Mouse (Mus musculus): Measurements from ENCODE around the gene Drg1. TPM values are rescaled to one million over a fixed set of nuclear protein-coding genes. Genes with fewer than 3 reads are reported as not detected.
A peak's percentile ranks its signal among the peaks of the same experiment; 100 is the strongest.

Drg1 gene
- polyA plus RNA-seq, 2 experiments from 2014 or later = 175 to 190 TPM

DNA sequence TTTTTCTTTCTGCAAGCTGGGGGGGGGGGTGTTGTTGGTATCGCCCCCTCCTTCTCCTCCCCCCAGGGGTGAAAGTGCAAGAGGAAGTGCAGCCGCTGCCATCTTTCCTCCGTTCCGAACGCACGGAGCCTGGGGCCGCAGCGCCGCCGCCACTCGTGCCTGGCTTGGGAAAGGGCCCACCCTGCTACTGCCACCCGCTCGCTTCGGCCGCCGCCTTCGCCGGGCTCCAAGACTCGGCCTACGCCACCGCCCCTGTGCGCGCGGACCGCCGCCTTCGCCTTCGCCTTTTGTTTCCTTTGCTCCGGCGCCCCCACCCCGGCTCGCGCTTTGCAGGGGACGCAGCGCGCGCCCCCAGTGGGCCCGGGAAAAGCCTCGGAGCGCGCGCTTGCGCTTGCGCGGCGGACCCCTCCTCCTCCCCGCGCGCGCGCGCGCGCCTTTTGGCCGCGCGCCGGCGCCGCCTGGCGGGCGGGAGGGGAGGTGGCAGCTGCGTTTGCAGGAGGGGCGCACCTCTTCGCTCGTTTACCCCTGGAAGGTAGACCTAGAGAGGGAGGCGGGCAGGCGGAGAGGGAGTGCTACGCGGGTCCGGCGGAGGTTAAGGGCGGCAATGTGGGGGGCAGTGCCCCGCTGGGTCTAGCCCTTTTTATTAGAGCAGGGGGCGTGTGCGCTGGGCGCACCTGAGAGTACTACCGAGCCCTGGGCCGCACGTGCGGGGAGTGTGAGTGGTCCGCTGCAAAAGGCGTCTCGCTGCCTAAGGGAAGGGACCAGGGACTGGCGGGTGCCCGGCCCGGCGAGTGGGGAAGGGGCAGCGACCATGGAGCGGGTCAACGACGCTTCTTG is 23.8 kb upstream of the Drg1 start:
- ATAC-seq = peak; percentile 58

DNA sequence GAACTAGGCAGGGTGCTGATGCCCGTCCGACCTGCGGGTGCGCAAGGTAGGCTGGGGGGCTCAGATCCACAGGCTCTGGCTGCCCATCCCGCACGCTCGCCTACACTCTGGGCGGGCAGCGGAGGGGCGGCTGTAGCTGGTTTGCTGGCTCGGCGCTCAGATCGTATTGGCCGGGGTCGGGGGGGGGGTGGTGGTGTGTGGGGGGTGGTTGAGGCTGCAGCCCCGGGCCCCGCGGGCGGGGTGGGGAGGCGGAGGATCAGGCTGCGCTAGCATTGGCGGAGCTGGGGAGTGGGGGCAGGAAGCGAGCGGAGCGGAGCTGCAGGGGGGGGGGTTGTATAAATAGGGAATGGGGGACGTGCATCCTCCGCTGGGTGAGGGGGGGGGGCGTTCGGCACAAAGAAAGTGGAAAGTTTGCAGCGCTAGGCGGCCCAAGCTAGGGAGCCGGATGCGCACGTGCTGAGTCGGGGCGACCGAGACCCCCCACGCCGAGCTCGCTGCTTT is 23.1 kb upstream of the Drg1 start:
- ATAC-seq = peak; percentile 50

DNA sequence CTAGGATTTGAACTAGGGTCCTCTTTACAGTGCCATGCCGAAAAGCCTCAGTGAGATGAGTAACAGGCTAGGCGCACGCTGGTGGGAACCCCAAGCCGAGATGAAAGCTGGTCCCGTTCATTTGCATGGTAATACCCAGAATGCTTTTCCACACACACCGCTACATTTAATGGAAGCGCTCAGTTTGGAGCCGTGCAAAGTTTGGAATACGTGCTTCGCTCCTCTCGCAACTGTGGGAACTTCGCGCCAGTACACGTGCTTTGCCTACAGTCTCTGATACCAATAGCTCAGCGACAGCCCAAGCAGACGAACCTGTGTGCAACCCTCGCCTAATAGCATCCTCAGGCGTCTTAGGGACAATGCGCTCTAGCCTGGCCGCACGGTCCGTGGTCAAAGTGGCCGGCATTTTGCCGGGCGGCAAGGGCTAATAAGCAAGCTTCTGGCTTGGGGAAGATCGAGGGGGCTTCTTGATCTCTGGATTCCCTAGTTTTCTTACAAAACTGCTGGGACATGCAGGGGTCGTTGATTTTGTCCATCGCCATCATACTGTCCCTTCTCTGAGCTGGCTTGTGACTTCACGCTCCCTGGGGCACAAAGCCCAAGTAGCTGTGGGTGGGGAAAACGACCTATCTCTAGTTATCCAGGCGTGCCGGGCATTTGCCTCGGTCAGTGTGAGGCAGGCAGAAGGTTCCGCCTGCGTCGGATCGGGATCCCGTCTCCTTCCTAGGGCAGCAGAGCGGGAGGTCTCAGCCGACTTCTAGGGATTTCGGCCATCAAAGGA is 22.5 kb upstream of the Drg1 start, which contains the start of gene Patz1:
Patz1 (plus strand) TSS at position 354 of the 781 bp plus-strand sequence.
- peak; percentile 1 for ATAC-seq

DNA sequence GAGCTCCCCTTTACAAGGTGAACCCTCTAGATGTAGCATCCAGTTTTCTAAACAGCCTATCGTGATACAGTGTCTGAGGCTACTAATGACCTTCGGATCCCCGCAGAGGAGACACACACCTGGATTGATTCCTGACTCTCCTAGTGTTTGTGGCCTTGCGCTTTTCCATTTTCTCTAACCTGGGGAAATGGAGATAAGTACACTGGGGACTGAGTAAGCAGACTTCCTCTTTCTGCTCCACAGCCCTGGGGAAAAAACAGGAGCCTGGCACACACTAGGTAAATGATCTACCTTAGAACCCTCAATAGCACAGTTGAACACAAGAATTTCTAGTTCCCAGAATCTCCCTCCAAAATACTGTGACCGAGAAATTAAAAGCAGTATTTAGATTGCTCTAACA is 21.7 kb upstream of the Drg1 start:
- no peak for ATAC-seq

DNA sequence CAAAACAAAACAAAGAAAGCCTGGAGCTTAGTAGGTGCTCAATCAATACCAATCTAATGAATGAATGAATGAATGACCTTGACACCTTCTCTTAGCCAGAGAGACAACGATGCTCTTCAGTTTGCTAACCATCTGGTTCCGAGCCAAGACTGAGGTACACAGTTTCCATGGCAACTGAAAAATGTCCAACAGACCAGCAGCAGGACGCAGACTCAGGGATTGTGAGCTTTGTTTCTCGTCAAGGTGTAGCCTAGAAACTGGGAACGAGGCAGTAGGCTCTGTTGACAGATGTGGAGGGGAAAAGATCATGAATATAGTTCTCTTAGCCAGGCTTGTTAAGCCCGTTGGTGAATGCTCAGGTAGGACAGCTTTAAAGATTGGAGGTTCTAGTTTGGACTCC is 20.9 kb upstream of the Drg1 start:
- ATAC-seq = no peak

- ATAC-seq = no peak
Measured at GRCm38 (mm10) chr11:3285940-3286339, 19.7 kb upstream of the Drg1 start.

DNA sequence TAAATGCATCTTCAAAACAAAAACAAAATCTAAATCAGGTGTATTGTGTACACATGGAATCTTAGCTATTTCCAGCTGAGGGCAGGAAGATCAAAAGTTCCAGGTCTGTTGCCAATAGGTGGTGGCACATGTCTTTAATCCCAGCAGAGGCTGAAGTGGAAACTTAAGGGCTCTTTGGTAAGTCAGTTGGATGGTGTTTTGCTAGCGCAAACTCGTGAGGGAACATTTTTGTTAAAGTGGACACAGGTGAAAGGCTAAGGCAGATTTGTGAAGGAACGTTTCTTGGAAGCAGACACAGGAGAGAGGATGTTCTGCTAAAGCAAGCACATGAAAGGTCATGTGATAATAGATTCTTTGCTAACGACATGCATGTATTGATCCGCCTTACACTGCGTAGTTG is 17.4 kb upstream of the Drg1 start:
- ATAC-seq = no peak

DNA sequence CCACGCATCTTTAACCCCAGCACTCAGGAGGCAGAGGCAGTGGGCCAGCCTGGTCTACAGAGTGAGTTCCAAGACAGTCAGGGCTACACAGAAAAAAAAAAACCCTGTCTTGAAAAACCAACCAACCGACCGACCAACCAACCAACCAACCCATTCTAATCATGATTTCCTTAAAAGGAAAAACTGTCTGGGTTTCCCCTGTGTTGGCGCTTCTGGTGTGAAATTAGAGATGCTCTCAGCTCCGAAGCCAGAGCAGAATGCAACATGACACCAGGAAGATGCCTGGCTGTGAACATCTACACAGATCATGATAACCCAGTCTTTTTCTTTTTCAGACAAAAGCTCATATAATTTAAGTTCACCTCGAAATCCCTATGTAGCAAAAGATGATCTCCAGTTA is 16.7 kb upstream of the Drg1 start:
- ATAC-seq = no peak

- ATAC-seq = no peak
Measured at GRCm38 (mm10) chr11:3279729-3280128, 13.5 kb upstream of the Drg1 start.

- no peak for ATAC-seq
Measured at GRCm38 (mm10) chr11:3278351-3278750, 12.1 kb upstream of the Drg1 start.

- no peak for ATAC-seq
Measured at GRCm38 (mm10) chr11:3269241-3269640, 3.0 kb upstream of the Drg1 start.

- ATAC-seq = no peak
Measured at GRCm38 (mm10) chr11:3267133-3267532, 918 bp upstream of the Drg1 start.

GRCm38 (mm10) chr11:3265291-3266078 is 730 bp downstream of the Drg1 start:
- ATAC-seq = no peak

GRCm38 (mm10) chr11:3259537-3259936 is 6.7 kb downstream of the Drg1 start:
- no peak for ATAC-seq

GRCm38 (mm10) chr11:3247387-3247786 is 18.8 kb downstream of the Drg1 start:
- no peak for ATAC-seq

DNA sequence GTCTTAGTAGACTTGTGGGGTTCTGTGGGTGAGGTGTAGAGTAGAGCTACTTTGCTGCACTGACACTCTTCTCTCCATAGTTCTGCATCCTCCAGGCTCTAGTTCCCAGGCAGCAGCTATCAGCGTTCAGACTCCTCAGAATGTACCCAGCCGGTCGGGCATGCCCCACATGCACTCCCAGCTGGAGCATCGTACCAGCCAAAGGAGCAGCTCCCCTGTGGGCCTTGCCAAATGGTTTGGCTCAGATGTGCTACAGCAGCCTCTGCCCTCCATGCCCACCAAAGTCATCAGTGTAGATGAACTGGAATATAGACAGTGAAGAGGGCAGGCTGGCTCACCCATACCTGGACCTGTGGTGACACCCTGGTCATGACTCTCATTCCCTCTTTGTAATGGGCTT is 22.4 kb downstream of the Drg1 start:
- ATAC-seq = no peak

DNA sequence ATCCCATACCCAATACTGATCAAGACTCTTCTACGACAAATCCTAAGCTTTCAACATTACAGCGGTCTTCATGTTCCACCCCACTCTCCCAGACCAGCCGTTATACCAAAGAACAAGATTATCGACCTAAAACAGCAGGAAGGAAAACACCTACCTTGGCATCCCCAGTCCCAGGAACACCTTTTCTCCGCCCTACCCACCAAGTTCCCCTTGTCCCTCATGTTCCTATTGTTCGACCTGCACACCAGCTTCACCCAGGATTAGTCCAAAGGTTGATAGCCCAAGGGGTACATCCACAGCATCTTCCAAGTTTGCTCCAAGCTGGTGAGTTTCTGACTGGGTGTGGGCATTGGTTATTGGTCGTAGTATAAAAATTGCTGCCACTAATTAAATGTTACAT is 23.8 kb downstream of the Drg1 start:
- no peak for ATAC-seq

DNA sequence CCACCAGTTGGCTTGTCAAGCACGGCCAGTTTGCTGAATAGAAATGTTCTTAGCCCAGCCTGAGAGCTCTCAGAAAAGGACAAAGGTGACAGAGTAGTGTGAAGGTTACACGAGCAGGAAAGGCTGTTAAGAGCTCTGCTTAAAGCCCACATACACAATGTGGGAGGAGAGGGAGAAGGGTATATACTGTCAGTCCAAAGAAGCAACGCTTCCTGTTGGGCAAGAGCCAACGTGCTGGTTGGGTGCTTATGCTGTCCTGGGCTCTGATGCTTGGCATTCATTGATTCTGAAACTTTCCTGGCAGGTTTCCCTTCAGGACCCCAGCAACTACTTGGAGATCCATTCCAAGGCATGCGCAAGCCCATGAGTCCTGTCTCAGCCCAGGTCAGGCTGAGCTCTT is 30.9 kb downstream of the Drg1 start:
- ATAC-seq = no peak

- ATAC-seq = no peak
Measured at GRCm38 (mm10) chr11:3233704-3234103, 32.5 kb downstream of the Drg1 start.

- ATAC-seq = no peak
Measured at GRCm38 (mm10) chr11:3232248-3232647, 34.0 kb downstream of the Drg1 start.

DNA sequence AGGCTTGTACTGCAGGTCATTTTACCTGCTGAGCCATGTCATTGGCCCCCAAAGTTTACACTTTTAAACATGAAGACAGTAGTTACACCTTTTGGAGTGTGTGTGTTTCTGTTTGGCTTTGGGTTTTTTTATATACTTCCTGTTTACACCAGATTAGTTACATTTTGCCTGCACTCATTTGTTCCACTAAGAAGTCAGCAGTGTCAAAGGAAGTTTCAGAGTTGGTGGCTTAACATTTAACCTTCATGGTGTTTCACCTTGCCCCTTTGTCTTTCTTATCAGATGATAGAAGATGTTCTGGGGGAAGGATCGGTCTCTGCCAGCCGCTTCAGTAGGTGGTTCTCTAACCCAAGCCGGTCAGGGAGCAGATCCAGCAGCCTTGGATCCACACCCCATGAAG is 39.1 kb downstream of the Drg1 start:
- peak; percentile 88 for ATAC-seq

GRCm38 (mm10) chr11:3223105-3223504 is 43.1 kb downstream of the Drg1 start:
- no peak for ATAC-seq

DNA sequence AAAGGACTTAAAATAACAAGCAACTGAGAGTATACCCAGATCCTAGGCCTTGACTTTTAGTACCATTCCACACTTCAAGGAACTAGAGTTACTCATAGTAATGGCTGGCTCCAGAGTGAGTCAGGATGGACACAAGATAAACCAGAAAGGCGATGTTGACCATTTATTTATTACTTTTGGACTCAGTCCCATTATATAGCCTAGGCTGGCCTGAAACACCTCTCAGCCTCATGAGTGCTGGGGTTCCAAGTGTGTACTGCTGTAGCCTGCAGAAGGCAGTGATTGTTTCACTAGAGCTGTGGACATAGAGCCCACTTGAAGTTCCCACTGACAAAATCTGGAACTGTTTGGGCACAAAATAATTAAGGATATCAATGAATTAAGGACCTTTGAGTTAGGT is 53.7 kb downstream of the Drg1 start:
- ATAC-seq = no peak
